Mouse (Mus musculus) adrenal gland (tissue): ENCODE measurements around the gene Olfr718-ps1.
"Not testable (repeated sequence)": the region's sequence is repeated elsewhere in the genome, so short reads cannot be mapped to it uniquely, and the experiment has no call there.

Experiments used
- intact Hi-C: fragments of 180-260 bp; cut with DNase I; formaldehyde crosslinking; loops from one replicate; pipeline ENCODE4 v1.15.1; 2025
- long read RNA-seq, 2 experiments: library from polyadenylated mRNA; unstranded; transcript quantifications; one replicate each; pipeline ENCODE4 v2.0.0; 2020; ENCODE audit warnings: borderline replicate concordance in 1 of 2; ENCODE audit not compliant: insufficient replicate concordance in 1 of 2

The Olfr718-ps1 gene
- long read RNA-seq, experiment 1, result 0 reads
- long read RNA-seq, experiment 2, result 0 reads

GRCm38 (mm10) chr5:143147481-143147880 lies at the start of gene Olfr718-ps1:
Gene Olfr718-ps1, minus strand, starts transcription at chr5:143147581.
- intact Hi-C loops, result no loop called here

DNA sequence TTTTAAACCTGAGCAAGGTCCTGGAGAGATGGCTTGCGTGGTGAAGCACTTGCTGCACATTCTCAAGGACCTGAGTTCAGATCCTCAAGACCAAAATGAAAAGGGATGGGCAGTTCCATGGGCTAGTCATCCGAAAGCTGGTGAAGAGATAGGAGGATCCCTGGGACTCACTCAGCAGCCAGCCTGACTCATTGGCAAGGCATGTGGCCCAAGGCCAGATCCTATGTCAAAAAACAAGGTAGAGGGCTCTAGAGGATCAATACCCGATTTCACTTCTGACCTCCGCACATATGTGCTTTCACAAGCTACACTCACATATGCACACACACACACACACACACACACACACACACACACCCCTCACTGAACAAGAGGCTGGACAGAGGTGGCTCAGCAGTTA lies 49.1 kb upstream of the Olfr718-ps1 start:
- intact Hi-C loops, result no loop called here

- intact Hi-C loops, result no loop called here
Observed at GRCm38 (mm10) chr5:143195166-143195565, 47.8 kb upstream of the Olfr718-ps1 start.

GRCm38 (mm10) chr5:143194747-143195146 lies 47.4 kb upstream of the Olfr718-ps1 start:
- intact Hi-C loops, result loop anchor here (5.0 kb wide), 1 partner anchor 33 kb away; the partner anchor contains the start of gene Spdye4a

DNA sequence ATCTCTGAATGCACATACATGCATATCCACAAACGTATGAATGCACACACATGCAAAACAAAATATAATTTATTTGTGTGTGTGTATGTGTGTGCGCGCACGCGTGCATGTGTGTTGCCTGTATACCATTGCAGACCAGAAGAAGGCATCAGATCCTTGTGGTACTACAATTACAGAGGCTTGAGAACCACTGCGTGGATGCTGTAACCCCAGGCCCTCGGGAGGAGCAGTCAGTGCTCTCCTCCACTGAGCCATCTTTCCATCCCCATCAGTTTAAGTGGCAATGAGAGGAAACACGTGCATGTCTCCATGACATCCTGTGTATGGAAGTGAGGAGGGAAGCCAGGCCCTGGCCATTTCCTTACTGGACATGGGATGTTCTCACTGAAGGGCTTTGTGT lies 45.4 kb upstream of the Olfr718-ps1 start:
- intact Hi-C loops, result loop anchor here (5.0 kb wide), 1 partner anchor 34 kb away; the partner anchor contains the start of gene Spdye4a

DNA sequence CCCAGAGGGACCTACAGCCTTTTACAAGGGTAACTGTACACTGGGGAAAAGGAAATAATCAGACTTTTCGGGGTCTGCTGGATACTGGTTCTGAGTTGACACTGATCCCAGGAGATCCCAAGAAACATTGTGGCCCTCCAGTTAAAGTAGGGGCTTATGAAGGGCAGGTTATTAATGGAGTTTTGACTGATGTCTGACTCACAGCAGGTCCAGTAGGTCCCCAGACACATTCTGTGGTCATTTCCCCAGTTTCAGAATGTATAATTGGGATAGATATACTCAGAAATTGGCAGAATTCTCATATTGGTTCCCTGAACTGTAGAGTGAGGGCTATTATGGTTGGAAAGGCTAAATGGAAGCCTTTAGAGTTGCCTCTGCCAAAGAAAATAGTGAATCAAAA lies 40.6 kb upstream of the Olfr718-ps1 start:
- intact Hi-C loops, result not testable (repeated sequence)

- intact Hi-C loops, result loop anchor here (2.0 kb wide), 1 partner anchor 54 kb away; the partner anchor contains the start of gene Zfp12
Observed at GRCm38 (mm10) chr5:143180255-143181076, 33.1 kb upstream of the Olfr718-ps1 start, which contains the start of the genes Rbak and Spdye4b. Gene Rbak, minus strand, starts transcription at chr5:143180775. Gene Spdye4b, plus strand, starts transcription at chr5:143181017.

DNA sequence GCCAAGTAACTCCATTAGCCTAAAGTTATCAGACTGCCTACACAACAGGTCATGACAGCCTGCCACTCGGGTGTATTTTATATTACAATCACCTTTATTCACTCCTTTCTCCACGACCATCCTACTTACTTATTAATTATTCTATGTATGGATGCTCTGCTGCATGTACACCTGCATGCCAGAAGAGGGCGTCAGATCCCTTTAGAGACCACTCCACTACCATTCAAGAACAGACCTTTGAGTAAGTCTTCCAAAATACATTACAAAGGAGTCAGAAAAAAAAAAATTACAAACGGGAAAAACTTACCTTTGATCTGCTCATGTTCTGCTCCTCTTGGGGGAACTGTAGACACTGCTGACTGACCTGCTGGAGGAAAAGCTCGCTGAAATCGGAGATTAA lies 31.8 kb upstream of the Olfr718-ps1 start:
- intact Hi-C loops, result no loop called here

DNA sequence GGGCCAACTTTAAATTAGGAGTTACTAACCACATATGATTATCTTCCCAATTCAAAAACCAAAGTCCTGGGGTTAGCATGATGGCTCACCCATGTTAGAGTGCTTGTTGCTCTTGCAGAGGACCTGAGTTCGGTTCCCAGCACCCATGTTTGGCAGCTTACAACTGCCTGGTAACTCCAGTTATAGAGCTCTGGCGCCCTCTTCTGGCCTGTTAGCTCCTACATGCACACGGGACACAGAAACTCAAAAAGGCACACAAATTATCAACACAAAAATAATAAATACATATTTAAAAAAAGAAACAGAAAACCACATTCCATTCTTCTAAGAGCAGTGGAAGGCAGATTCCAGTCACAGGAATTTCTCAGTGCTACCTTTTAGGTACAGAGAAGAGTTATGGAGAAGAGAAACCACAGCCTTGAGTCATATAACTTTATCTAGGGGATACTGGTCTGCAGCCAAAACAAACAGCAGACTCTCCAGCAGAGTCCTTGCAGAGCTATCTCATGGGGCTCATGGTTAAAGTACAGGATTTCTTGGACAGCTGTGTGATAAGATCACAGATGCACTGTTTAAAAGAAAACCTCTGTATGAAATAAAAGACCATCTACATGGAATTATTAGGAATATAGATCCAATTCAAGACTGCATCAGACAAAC lies 30.3 kb upstream of the Olfr718-ps1 start:
- intact Hi-C loops, result no loop called here

- intact Hi-C loops, result no loop called here
Observed at GRCm38 (mm10) chr5:143175970-143176369, 28.6 kb upstream of the Olfr718-ps1 start.

- intact Hi-C loops, result no loop called here
Observed at GRCm38 (mm10) chr5:143165508-143166070, 18.2 kb upstream of the Olfr718-ps1 start.

- intact Hi-C loops, result no loop called here
Observed at GRCm38 (mm10) chr5:143155534-143155933, 8.2 kb upstream of the Olfr718-ps1 start.

DNA sequence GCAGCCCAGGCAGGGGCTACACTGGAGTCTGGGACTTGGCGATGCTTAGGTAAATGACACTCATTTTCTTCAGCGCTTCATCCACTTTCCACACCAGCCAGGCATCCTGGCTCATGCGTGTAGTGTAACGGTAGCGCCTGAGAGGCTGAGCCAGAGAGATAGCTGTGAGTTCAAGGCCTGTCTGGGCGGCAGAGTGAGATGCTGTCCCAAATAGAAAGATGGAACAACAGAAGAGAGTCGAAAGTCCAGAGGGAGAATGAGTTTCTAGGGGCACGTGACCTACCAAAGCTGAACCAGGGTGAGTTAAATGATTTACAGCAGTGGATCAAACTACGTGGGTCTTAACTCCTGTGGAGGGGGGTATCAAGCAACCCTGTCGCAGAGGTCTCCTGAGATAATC lies 6.4 kb upstream of the Olfr718-ps1 start:
- intact Hi-C loops, result no loop called here

GRCm38 (mm10) chr5:143150044-143150443 lies 2.7 kb upstream of the Olfr718-ps1 start:
- intact Hi-C loops, result no loop called here

GRCm38 (mm10) chr5:143149536-143149935 lies 2.2 kb upstream of the Olfr718-ps1 start:
- intact Hi-C loops, result no loop called here

DNA sequence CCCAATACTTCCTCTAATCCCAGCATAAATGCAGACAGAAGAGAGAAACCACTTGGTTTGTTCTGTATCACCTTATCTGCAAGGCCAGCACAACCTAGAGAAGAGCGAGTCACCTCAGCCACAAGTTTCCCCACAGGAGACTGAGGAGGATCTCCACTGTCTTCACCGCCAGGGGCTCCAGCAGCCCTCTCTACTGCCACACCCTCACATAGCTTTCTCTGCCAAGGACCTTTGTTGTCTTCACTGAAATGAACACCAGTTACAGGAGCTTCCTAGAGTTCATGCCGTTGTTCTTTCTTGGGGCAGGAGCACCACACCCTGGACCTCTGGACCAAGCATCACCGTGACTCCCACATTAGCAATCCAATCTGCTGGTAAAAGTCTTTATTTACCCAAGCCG lies 1.3 kb upstream of the Olfr718-ps1 start:
- intact Hi-C loops, result no loop called here

GRCm38 (mm10) chr5:143137580-143137979 lies 9.8 kb downstream of the Olfr718-ps1 start:
- intact Hi-C loops, result no loop called here

- intact Hi-C loops, result no loop called here
Observed at GRCm38 (mm10) chr5:143135042-143135441, 12.3 kb downstream of the Olfr718-ps1 start.

DNA sequence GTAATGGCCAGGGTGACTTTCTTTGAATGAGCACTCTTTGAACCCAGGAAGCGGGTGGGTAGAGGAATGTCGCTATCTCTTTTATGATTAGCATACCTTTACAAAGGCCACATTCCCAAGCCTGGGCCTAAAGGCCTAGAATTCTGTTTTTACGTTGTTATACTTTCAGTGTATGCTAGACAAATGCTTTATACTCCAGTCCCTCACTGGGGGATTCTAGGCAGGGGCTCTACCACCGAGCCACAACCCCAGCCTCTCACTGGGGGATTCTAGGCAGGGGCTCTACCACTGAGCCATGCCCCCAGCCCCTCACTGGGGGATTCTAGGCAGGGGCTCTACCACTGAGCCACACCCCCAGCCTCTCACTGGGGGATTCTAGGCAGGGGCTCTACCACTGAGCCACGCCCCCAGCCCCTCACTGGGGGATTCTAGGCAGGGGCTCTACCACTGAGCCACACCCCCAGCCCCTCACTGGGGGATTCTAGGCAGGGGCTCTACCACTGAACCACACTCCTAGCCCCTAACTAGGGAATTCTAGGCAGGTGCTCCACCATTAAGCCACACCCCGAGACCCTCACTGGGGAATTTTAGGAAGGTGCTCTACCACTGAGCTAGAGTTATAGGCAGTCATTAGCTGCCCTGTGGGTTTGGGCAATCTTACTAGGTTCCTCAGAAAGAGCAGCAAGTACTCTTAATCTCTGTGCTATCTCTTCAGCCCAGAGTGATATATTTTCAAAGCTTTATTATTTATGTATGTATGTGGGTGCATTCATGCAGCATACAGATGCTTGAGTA lies 13.0 kb downstream of the Olfr718-ps1 start:
- intact Hi-C loops, result not testable (repeated sequence)

DNA sequence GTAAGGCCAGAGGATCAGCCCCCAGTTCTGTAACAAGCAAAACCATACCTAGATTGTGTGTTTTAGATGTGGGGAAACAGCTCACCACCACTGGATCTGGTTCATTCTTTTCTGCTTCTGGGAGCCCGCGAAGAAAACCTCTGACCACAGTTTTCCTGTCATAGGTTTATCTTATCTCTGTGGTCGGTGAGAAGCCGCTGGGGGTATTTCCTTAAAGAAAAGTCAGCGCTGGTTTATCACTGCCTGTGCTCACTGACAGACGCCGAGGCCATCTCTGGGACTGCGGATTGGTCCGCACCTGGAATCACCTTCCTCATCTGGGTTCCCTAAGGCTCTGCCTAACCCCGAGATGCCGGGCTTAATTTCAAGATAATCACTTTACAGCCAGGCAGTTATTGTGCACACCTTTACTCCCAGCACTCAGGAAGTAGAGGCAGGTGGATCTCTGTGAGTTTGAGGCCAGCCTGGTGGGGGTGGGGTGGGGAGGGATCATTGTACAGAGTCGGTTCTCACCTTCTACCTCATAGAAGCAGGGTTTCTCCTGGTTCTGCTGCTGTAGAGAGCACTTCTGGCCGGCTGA lies 14.4 kb downstream of the Olfr718-ps1 start:
- intact Hi-C loops, result no loop called here

DNA sequence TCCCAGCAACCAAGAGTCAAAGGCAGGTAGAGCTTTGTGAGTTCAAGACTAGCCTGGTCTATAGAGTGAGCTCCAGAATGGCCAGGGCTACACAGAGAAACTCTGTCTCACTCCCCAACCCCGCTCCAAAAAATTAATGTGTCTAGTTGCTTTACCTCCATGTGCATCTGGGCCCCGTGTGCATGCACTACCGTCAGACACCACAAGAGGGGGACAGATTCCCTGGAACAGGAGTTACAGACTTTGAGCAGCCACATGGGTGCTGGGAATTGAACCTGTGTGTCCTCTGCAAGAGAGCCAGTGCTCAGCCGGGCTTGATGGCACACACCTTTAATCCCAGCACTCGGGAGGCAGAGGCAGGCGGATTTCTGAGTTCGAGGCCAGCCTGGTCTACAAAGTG lies 17.0 kb downstream of the Olfr718-ps1 start:
- intact Hi-C loops, result no loop called here
